Mouse (Mus musculus) erythroblast, embryonic 14.5 days (primary cell): ENCODE results near the gene Osm. TPM values are rescaled to one million over a fixed set of nuclear protein-coding genes. Genes with fewer than 3 reads are reported as not detected.
A peak's percentile ranks its signal among the peaks of the same experiment; 100 is the strongest.

Source experiments
- H3K27me3 ChIP-seq: 2 replicates; pipeline ENCODE4 v1.6.1; 2012; ENCODE audit warnings: inconsistent platforms; ENCODE audit not compliant: control insufficient read depth
- H3K36me3 ChIP-seq: 2 replicates; pipeline ENCODE4 v1.6.1; 2012; ENCODE audit warnings: mild to moderate bottlenecking, inconsistent platforms; ENCODE audit not compliant: control insufficient read depth
- H3K4me1 ChIP-seq: 2 replicates; pipeline ENCODE4 v1.6.1; 2012; ENCODE audit warnings: inconsistent platforms; ENCODE audit not compliant: control insufficient read depth
- H3K4me3 ChIP-seq: replicated peaks from 2 replicates; pipeline ENCODE3; 2012; ENCODE audit warnings: moderate library complexity, mild to moderate bottlenecking, inconsistent platforms
- H3K9me3 ChIP-seq: 2 replicates; pipeline ENCODE4 v1.6.1; 2012; ENCODE audit warnings: low read length, inconsistent platforms, mixed read lengths; ENCODE audit not compliant: control insufficient read depth
- GATA1 ChIP-seq: IDR thresholded peaks from 2 replicates; pipeline ENCODE4 v1.6.1; 2012; ENCODE audit warnings: low read length, inconsistent platforms, mixed read lengths
- TAL1 ChIP-seq: IDR thresholded peaks from 3 replicates; pipeline ENCODE4 v1.6.1; 2012; ENCODE audit warnings: low read length, inconsistent platforms, mixed read lengths
- polyA plus RNA-seq: library from polyadenylated mRNA; stranded (reverse); fragments of >175 nt; gene quantifications from 2 replicates; pipeline ENCODE4 v1.2.3, GENCODE M21; 2012

The Osm gene
- polyA plus RNA-seq, 1 experiment, result 0.44 TPM

DNA sequence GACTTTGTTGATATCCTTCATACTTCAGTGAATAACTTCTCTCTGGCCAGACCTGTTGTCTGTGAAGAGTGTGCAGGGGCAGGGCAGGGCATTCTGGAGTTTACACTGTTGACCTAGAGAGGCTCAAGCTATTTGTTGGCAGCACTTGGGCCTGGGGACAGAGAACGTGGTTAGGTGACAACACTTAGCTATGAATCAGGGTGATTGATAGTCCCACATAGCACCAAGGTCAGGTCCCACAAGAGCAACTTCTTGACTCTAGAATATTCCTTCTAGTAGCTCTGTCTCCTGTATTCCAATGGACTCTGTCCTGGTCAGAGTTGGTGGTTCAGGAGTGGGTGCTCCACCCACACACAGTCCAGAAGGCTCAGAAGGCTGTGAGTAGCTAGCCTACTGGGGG, 25.4 kb upstream of the Osm start:
- Histone ChIP-seq H3K9me3 (no peaks in the 10 kb centered on the region), H3K36me3 (peaks cover 85% of the 10 kb centered on the region), H3K4me3 (no peak overlapping the region), H3K4me1 (no peaks in the 10 kb centered on the region), H3K27me3 (no peaks in the 10 kb centered on the region)
- TF ChIP-seq TAL1, result no peak
- TF ChIP-seq GATA1, result no peak

DNA sequence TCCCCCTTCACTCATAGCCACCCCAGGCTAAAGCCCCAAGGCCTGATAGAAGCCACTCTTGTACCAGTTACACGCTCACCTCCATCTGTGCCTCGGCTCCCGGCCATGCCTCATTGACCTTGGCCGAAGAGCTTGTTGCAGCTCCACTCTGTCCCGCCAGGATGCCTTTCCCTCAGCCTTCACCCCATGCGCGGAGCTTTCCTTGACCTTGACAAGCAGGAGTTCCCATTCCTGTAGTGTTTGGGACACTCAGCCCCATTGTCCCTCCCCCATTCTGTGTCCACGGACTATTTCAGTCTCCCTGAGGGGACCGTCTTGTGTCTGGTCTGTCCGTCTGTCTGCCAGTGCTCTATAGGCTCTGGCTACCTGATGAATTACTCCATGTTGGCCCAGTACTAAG, 23.1 kb upstream of the Osm start:
- no peak for TF ChIP-seq TAL1
- no peak for TF ChIP-seq GATA1
- H3K36me3 ChIP-seq, result peaks cover 75% of the 10 kb centered on the region
- H3K4me3 ChIP-seq, result no peak overlapping the region
- peaks cover 15% of the 10 kb centered on the region for H3K4me1 ChIP-seq
- no peaks in the 10 kb centered on the region for H3K9me3 ChIP-seq
- H3K27me3 ChIP-seq, result peaks cover under 1% of the 10 kb centered on the region; the same call in 1 of the 2 replicates

DNA sequence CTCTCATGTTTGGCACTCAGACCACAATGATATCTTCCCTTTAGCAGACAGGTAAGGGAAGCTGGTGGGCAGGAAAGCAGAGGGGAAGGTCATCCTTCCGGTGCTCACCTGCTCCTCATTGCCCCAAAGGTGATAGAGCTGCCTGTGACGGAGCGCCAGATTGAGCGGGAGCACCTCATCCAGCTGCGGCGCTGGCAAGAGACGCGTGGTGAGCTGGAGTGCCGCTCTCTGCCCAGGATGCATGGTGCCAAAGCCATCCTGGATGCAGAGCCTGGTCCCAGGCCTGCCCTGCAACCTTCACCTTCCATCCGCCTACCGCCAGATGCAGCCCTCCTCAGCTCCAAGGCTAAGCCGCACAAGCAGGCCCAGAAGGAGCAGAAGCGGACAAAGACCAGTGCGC, 21.6 kb upstream of the Osm start:
- TF ChIP-seq GATA1, result no peak
- TF ChIP-seq TAL1, result no peak
- Histone ChIP-seq H3K36me3 (peaks cover 62% of the 10 kb centered on the region), H3K27me3 (peaks cover 15% of the 10 kb centered on the region)

DNA sequence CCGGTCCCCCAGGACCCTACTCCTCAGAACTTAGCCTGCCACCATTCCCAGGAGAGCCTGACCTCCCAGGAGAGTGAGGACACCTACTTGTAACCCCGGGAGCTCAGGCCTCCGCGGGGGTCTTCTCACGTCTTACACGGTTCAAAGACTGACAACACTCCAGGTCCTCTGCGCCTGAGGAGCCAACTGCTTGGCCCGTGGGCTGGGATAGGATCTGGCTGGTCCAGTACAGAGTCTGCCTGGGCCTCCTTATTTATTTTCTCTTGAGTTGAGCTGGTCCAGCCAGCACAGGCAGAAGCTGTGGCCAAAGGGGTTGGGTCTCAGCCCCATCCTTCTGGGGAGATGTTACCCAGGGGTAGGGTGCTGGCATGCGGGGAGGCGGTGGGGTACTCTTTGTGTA, 21.2 kb upstream of the Osm start:
- Histone ChIP-seq H3K4me3 (no peak overlapping the region), H3K4me1 (peaks cover 33% of the 10 kb centered on the region), H3K27me3 (peaks cover 20% of the 10 kb centered on the region), H3K36me3 (peaks cover 58% of the 10 kb centered on the region), H3K9me3 (no peaks in the 10 kb centered on the region)
- TF ChIP-seq GATA1 (no peak), TAL1 (no peak)

More for the DNA sequence above, 21.6 kb upstream of the Osm start:
- Histone ChIP-seq H3K4me1 (peaks cover 30% of the 10 kb centered on the region), H3K4me3 (no peak overlapping the region), H3K9me3 (no peaks in the 10 kb centered on the region)

DNA sequence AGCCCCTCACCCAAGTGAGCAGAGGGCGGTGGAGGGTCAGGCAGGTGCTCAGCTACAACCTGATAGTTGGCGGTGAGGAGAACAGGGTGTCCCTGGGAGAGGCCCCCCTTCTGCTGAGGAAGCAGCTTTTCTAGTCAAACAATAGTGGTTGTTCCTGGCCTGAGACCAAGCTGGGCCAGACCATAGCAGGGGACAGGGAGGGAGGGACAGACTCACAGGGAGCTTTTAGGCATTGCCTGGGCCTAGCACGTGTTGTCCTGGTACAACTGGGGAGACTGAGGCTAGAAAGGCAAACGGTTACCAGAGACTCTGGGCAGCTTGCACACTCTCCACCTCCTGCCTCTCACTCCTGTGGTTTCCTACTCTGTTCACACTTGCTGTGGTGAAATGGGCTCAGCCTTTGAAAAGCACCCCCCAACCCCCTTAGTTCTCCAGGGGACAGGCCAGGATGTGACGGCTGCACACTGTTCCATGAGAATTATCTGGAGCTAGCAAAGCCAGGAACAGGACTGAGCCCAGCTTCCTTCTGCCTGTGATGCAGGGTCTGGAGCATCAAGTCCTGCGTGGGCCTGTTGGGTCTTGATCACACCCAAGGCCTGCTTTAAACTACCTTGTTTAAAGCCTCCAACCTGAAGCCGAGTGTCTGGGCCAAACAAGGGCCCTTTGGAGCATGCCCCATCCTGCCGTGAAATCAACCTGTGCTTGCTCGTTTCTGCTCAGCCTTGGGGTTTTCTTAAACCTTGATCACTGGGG, 19.8 kb upstream of the Osm start:
- no peak for TF ChIP-seq TAL1
- no peak for TF ChIP-seq GATA1
- no peak overlapping the region for H3K4me3 ChIP-seq
- peaks cover 23% of the 10 kb centered on the region for H3K27me3 ChIP-seq
- peaks cover 47% of the 10 kb centered on the region for H3K4me1 ChIP-seq
- peaks cover 49% of the 10 kb centered on the region for H3K36me3 ChIP-seq
- H3K9me3 ChIP-seq, result no peaks in the 10 kb centered on the region

DNA sequence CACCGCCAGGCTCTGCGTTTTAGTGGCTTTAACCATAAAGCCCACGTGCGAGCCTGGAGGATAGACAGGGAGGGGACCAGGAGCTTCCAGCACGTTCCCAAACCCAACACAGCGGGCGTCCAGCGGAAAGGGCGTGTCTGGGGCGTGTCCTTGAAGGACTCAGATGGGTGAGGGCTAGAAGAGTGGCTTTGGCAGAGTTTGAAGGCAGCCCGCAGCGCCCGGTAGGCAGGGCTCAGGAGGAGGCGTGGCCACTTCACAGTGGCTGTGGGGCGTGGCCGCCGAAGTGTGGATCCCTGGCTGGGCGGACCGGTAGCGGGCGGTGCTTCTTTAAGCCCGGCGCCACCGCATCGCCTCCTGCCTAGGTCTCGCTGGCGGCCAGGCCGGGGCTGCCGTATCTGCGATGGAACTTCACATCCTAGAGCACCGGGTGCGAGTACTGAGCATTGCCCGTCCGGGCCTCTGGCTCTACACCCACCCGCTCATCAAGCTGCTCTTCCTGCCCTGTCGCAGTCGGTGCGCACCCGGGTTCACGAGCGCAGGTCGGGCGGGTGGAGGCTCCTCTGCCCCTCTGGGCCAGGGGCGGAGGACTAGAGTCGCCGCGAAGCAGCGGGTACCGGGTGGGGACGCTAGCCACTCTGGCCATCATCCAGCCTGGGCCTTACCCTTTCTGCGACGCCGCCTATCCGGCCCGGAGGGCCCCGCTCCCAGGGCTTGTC, 18.1 kb upstream of the Osm start, which contains the start of gene Castor1:
Gene Castor1 (plus strand): TSS at position 312 of the 716 bp plus-strand sequence.
- TF ChIP-seq GATA1 (no peak), TAL1 (no peak)
- H3K4me3 ChIP-seq, result peak within 1 kb of the TSS; percentile 73
- peaks cover 63% of the 10 kb centered on the region for H3K4me1 ChIP-seq
- H3K36me3 ChIP-seq, result peaks cover 37% of the 10 kb centered on the region
- no peaks in the 10 kb centered on the region for H3K9me3 ChIP-seq
- peaks cover 23% of the 10 kb centered on the region for H3K27me3 ChIP-seq

DNA sequence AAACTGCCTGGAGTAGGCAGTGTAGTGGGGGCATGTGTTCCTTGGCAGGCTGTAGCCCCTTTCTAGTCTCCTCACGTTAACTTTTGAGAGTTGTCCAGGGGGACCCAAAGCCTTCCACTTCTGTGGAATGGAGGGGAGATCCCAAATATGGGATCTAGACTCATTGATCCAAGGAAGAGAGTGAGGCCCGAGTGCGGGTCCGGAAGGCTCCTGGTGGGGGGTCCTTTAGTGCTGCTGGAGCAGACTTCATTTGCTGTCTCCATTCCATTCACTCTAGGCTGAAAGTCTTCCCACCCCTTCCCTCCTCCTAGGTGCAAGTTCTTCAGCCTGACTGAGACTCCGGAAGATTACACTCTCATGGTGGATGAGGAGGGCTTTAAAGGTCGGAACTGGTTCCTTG, 17.6 kb upstream of the Osm start:
- Histone ChIP-seq H3K4me1 (peaks cover 69% of the 10 kb centered on the region), H3K4me3 (peak overlapping the region; percentile 73), H3K9me3 (no peaks in the 10 kb centered on the region), H3K36me3 (peaks cover 32% of the 10 kb centered on the region), H3K27me3 (peaks cover 23% of the 10 kb centered on the region)
- no peak for TF ChIP-seq TAL1
- no peak for TF ChIP-seq GATA1

DNA sequence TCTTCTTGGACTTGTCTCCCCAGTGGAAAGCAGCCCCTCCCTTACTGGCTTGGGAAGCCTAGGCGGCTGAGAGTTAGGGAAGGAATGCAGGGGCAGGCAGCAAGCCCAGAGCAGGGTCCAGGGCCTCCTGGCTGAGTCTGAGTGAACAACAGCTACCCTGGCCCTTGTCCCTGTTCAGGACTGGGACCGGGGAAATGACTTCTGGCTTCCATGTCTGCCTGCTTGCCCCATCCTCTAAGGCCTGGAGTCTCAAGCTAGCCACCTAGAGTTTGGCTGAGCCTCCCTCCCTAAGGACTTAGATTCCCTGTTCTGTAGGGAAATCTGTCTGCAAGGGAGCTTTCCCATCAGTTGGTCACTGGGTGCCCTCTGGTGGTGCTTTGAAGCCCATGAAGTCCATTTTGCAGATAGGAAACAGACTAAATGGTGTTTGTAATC, 16.9 kb upstream of the Osm start:
- TF ChIP-seq GATA1 (no peak), TAL1 (no peak)
- H3K9me3 ChIP-seq, result no peaks in the 10 kb centered on the region
- peaks cover 23% of the 10 kb centered on the region for H3K27me3 ChIP-seq
- peaks cover 75% of the 10 kb centered on the region for H3K4me1 ChIP-seq
- H3K4me3 ChIP-seq, result no peak overlapping the region
- H3K36me3 ChIP-seq, result peaks cover 25% of the 10 kb centered on the region

DNA sequence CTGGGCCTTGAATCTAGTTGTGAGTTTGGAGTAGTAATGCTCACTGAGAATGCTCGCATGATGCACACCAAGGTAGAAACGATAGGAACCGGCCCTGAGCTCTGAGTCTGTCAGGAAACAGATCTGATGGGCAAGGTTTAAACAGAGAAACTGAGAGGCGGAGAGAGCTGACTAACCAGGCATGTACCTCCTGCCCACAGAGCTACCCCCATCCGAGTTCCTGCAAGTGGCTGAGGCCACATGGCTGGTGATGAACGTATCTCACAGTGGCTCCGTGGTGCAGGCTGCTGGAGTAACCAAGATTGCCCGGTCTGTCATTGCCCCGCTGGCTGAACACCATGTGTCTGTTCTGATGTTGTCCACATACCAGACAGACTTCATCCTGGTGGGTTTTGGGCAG, 16.3 kb upstream of the Osm start:
- Histone ChIP-seq H3K9me3 (no peaks in the 10 kb centered on the region), H3K4me1 (peaks cover 81% of the 10 kb centered on the region), H3K36me3 (peaks cover 22% of the 10 kb centered on the region), H3K4me3 (no peak overlapping the region), H3K27me3 (peaks cover 23% of the 10 kb centered on the region)
- no peak for TF ChIP-seq GATA1
- no peak for TF ChIP-seq TAL1
